Mouse (Mus musculus) liver (tissue): ENCODE data around the gene Etv1.
"Not testable (repeated sequence)": the region's sequence is repeated elsewhere in the genome, so short reads cannot be mapped to it uniquely, and the experiment has no call there.

Experiments
- DNase-seq: peaks from one replicate; pipeline ENCODE4 v3.0.0-alpha.2; 2020; ENCODE audit warnings: mixed read lengths

Gene Etv1

GRCm38 (mm10) chr12:38818320-38818719 is 39.1 kb downstream of the Etv1 start:
- no peak for DNase-seq

- DNase-seq, result no peak
Measured at GRCm38 (mm10) chr12:38820642-38821041, 41.5 kb downstream of the Etv1 start.

GRCm38 (mm10) chr12:38824405-38824804 is 45.2 kb downstream of the Etv1 start:
- no peak for DNase-seq

GRCm38 (mm10) chr12:38832981-38833380 is 53.8 kb downstream of the Etv1 start:
- DNase-seq, result no peak

- DNase-seq, result no peak
Measured at GRCm38 (mm10) chr12:38834581-38834980, 55.4 kb downstream of the Etv1 start.

- DNase-seq, result not testable (repeated sequence)
Measured at GRCm38 (mm10) chr12:38834986-38835385, 55.8 kb downstream of the Etv1 start.

- no peak for DNase-seq
Measured at GRCm38 (mm10) chr12:38843801-38844295, 64.7 kb downstream of the Etv1 start.

GRCm38 (mm10) chr12:38847500-38848261 is 68.5 kb downstream of the Etv1 start:
- no peak for DNase-seq

GRCm38 (mm10) chr12:38849994-38850393 is 70.8 kb downstream of the Etv1 start:
- DNase-seq, result no peak

- DNase-seq, result no peak
Measured at GRCm38 (mm10) chr12:38854274-38854673, 75.1 kb downstream of the Etv1 start.

- no peak for DNase-seq
Measured at GRCm38 (mm10) chr12:38854751-38855150, 75.6 kb downstream of the Etv1 start.

- no peak for DNase-seq
Measured at GRCm38 (mm10) chr12:38859675-38860074, 80.5 kb downstream of the Etv1 start.

GRCm38 (mm10) chr12:38860168-38861115 is 81.3 kb downstream of the Etv1 start:
- no peak for DNase-seq

GRCm38 (mm10) chr12:38863395-38863794 is 84.2 kb downstream of the Etv1 start:
- no peak for DNase-seq

- no peak for DNase-seq
Measured at GRCm38 (mm10) chr12:38863982-38864828, 85.0 kb downstream of the Etv1 start.

- no peak for DNase-seq
Measured at GRCm38 (mm10) chr12:38874470-38874995, 95.4 kb downstream of the Etv1 start.

- DNase-seq, result no peak
Measured at GRCm38 (mm10) chr12:38904516-38904915, 125.3 kb downstream of the Etv1 start.

GRCm38 (mm10) chr12:38906314-38906713 is 127.1 kb downstream of the Etv1 start:
- no peak for DNase-seq

GRCm38 (mm10) chr12:38906812-38907211 is 127.6 kb downstream of the Etv1 start:
- peak; percentile 6 for DNase-seq

GRCm38 (mm10) chr12:38908947-38909346 is 129.8 kb downstream of the Etv1 start:
- no peak for DNase-seq
